ENCODE assay signal across 9 mouse cellular contexts in the genomic region with DNA sequence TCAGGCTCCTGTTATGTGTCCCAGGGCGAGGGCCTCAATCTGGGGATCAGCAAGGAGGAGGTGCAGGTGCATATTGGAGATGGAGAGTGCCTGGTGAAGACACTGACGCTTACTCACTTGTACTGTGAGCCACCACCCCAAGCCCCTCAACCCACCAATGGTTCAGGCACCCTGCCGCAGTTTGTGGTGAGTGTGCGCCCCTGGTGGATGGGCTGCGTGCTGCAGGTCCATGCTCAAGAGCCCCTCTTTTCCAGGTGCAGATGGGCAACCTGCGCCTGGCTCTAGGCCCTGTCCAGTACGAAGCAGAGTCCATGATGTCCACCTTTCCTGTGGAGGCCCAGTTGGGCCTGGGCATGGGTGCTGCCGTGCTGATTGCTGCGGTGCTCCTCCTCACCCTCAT. TPM values are rescaled to one million over a fixed set of nuclear protein-coding genes. Genes with fewer than 3 reads are reported as not detected.
DNase-seq lines count a peak whose midpoint lies in the region; ATAC-seq lines count a peak whose summit lies in the region.
"Had no signal": no experiment of that assay in that cellular context is flagged by ENCODE, and none has a peak within 500 bp of the region (broad histone marks: within the 10 kb centered on the region; RNA-seq: fewer than 3 reads in every experiment).

No protein-coding gene starts in this region.

- DNase-seq in kidney, postnatal 14 days, result peak; percentile 10
- DNase-seq in kidney, adult 11 months, result no peak
- DNase-seq in ES-CJ7 (ENCODE audit: low read depth, low spot score), result peak; percentile 25
- DNase-seq in ZHBTc4 (ENCODE audit: low read depth, low spot score), result peak; percentile 46

- ATAC-seq in megakaryocyte-erythroid progenitor cell, adult 5-6 weeks (replicated peaks; ENCODE audit: low FRiP score, low TSS enrichment, poor library complexity, severe bottlenecking), result 0 out of 2 replicates have a peak, but pooled peaks have one; percentile 58
- ATAC-seq in monocyte, adult 5-6 weeks (replicated peaks; ENCODE audit: insufficient number of reproducible peaks, low FRiP score, low TSS enrichment, poor library complexity, severe bottlenecking), result no peak
- ATAC-seq in inflammation-experienced regulatory T-cells, adult 6 months, result no peak
- ATAC-seq: forebrain, embryonic 15.5 days; intestine, embryonic 15.5 days had no signal

RNA-seq across cellular contexts. Expression of a gene that starts 6.9 kb away (rescaled TPM):
- not detected in 2 replicates for total RNA-seq in megakaryocyte-erythroid progenitor cell, adult 5-6 weeks (2014; fragmentation: Nextera tagmentation)
- total RNA-seq in megakaryocyte-erythroid progenitor cell, adult 5-6 weeks (2017), result not detected in 2 replicates
- 12.0 to 20.5 TPM (median 19.1 TPM) in 3 replicates for total RNA-seq in monocyte, adult 5-6 weeks (2017)
- polyA plus RNA-seq in inflammation-experienced regulatory T-cells, adult 6 months (2017; shearing (Covaris generic)), result 1 to 10 TPM in 1 of 3 experiments, under 1 TPM in 2; 0.35 to 1.1 (median 0.59) TPM

RNA-seq across cellular contexts. Expression of a gene that starts 10.4 kb away (rescaled TPM):
- total RNA-seq in megakaryocyte-erythroid progenitor cell, adult 5-6 weeks (2014; fragmentation: Nextera tagmentation), result not detected in 2 replicates
- total RNA-seq in megakaryocyte-erythroid progenitor cell, adult 5-6 weeks (2017), result 0.19 TPM in 1 of 2 replicates, not detected in the other
- total RNA-seq in monocyte, adult 5-6 weeks (2017), result 2.7 to 6.1 TPM (median 3.9 TPM) in 3 replicates
- polyA plus RNA-seq in inflammation-experienced regulatory T-cells, adult 6 months (2017; shearing (Covaris generic)), result not detected

RNA-seq across cellular contexts. Expression of a gene that starts 19.4 kb away (rescaled TPM):
- 216 and 277 TPM in 2 replicates for total RNA-seq in megakaryocyte-erythroid progenitor cell, adult 5-6 weeks (2014; fragmentation: Nextera tagmentation)
- total RNA-seq in megakaryocyte-erythroid progenitor cell, adult 5-6 weeks (2017), result 239 and 271 TPM in 2 replicates
- total RNA-seq in monocyte, adult 5-6 weeks (2017), result 95.4 to 128 TPM (median 113 TPM) in 3 replicates
- 100 to 1,000 TPM; 135 to 184 (median 143) TPM for polyA plus RNA-seq in inflammation-experienced regulatory T-cells, adult 6 months (2017; shearing (Covaris generic))

RNA-seq across cellular contexts. Expression of a gene that starts 19.6 kb away (rescaled TPM):
- 246 and 263 TPM in 2 replicates for total RNA-seq in megakaryocyte-erythroid progenitor cell, adult 5-6 weeks (2014; fragmentation: Nextera tagmentation)
- 136 and 138 TPM in 2 replicates for total RNA-seq in megakaryocyte-erythroid progenitor cell, adult 5-6 weeks (2017)
- 136 to 151 TPM (median 138 TPM) in 3 replicates for total RNA-seq in monocyte, adult 5-6 weeks (2017)
- 100 to 1,000 TPM; 206 to 265 (median 243) TPM for polyA plus RNA-seq in inflammation-experienced regulatory T-cells, adult 6 months (2017; shearing (Covaris generic))

RNA-seq across cellular contexts. Expression of a gene that starts 50.9 kb away (rescaled TPM):
- 8.9 and 12.1 TPM in 2 replicates for total RNA-seq in megakaryocyte-erythroid progenitor cell, adult 5-6 weeks (2014; fragmentation: Nextera tagmentation)
- total RNA-seq in megakaryocyte-erythroid progenitor cell, adult 5-6 weeks (2017), result 3.5 and 6.4 TPM in 2 replicates
- 23.6 to 41.6 TPM (median 26.6 TPM) in 3 replicates for total RNA-seq in monocyte, adult 5-6 weeks (2017)
- polyA plus RNA-seq in inflammation-experienced regulatory T-cells, adult 6 months (2017; shearing (Covaris generic)), result 10 to 100 TPM; 22.9 to 35.1 (median 34.0) TPM

Comparison
In these comparisons a context has a peak if more than half of its experiments do, and no peak if none do; other contexts are left out.
1. RNA of a gene that starts 6.9 kb away (total RNA-seq): 12.0 to 20.5 TPM in monocyte, adult 5-6 weeks; not detected in megakaryocyte-erythroid progenitor cell, adult 5-6 weeks; every median in the first group is over 10 times any median in the second.